Mouse (Mus musculus) liver, embryonic 12.5 days (tissue): Measurements from ENCODE around the gene Gcn1l1. TPM values are rescaled to one million over a fixed set of nuclear protein-coding genes. Genes with fewer than 3 reads are reported as not detected.

ENCODE experiments used
- ATAC-seq: fragments of 200-750 bp; cut with Nextera tagmentation; 2 replicates; pipeline ENCODE4 v1.8.0; 2017; ENCODE audit warnings: moderate number of reproducible peaks, mild to moderate bottlenecking, moderate library complexity
- H3K27ac ChIP-seq: fragments of 300-500 bp; sonication (generic); 2 replicates; pipeline ENCODE4 v1.5.1; 2016; ENCODE audit warnings: mild to moderate bottlenecking
- H3K27me3 ChIP-seq: fragments of 300-500 bp; sonication (generic); replicated peaks from 2 replicates; pipeline ENCODE4 v1.6.1; 2016; ENCODE audit warnings: mild to moderate bottlenecking, moderate library complexity
- H3K36me3 ChIP-seq: fragments of 300-500 bp; sonication (generic); 2 replicates; pipeline ENCODE4 v1.6.1; 2016; ENCODE audit warnings: mild to moderate bottlenecking, moderate library complexity
- H3K4me1 ChIP-seq: fragments of 300-500 bp; sonication (generic); 2 replicates; pipeline ENCODE4 v1.6.1; 2016
- H3K4me2 ChIP-seq: fragments of 300-500 bp; sonication (generic); 2 replicates; pipeline ENCODE4 v1.6.1; 2016; ENCODE audit warnings: mild to moderate bottlenecking, moderate library complexity
- H3K4me3 ChIP-seq: fragments of 300-500 bp; sonication (generic); 2 replicates; pipeline ENCODE4 v1.5.1; 2016; ENCODE audit warnings: mild to moderate bottlenecking, moderate library complexity
- H3K9ac ChIP-seq: fragments of 300-500 bp; sonication (generic); 2 replicates; pipeline ENCODE4 v1.6.1; 2016; ENCODE audit warnings: mild to moderate bottlenecking, moderate library complexity
- H3K9me3 ChIP-seq: fragments of 300-500 bp; sonication (generic); replicated peaks from 2 replicates; pipeline ENCODE4 v1.6.1; 2016; ENCODE audit warnings: mild to moderate bottlenecking, moderate library complexity
- WGBS: fragments of 180-500 bp; shearing (Covaris S2); methylation state at CpG from one replicate; pipeline ENCODE4 v1.1.7; 2016; ENCODE audit not compliant: insufficient replicate concordance; 5-methylcytosine and 5-hydroxymethylcytosine counted together
- polyA plus RNA-seq: library from polyadenylated mRNA; unstranded; fragments of >200 nt; fragmentation: Nextera tagmentation; extraction: Ambion mirVana; gene quantifications from 2 replicates; pipeline ENCODE4 v1.2.1, GENCODE M21; 2016

Gene Gcn1l1
- polyA plus RNA-seq, 1 experiment from 2014 or later: 38.0 TPM

DNA sequence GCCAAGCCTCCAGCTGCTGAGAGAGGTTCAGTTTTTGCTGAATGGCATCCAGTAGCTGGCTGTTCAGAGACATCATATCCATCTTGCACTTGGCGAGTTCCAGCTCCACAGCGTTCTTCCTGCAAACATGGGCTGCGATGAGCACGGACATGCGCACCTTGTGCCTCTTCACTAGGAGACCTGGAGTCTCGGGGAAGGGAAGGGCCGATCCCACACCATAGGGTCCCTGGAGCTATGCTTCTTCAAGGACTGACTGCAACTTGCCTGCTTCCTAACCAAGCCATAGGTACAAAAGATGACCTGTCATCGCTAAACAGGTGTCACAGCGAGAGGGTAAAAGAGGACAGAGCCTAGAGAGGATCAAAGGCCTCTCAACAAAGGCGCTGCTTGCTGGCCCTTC, 86.8 kb downstream of the Gcn1l1 start:
- peak overlapping the region; percentile 63 for H3K9ac ChIP-seq
- peaks cover 21% of the 10 kb centered on the region for H3K36me3 ChIP-seq
- no peak overlapping the region for H3K27ac ChIP-seq
- 89% methylated on average over 10 of the region's 10 CpGs for WGBS
- peak overlapping the region; percentile 77 for H3K4me2 ChIP-seq
- H3K9me3 ChIP-seq: no peaks in the 10 kb centered on the region
- ATAC-seq: no peak
- H3K4me3 ChIP-seq: no peak overlapping the region
- H3K27me3 ChIP-seq: no peaks in the 10 kb centered on the region
- H3K4me1 ChIP-seq: peaks cover 21% of the 10 kb centered on the region

DNA sequence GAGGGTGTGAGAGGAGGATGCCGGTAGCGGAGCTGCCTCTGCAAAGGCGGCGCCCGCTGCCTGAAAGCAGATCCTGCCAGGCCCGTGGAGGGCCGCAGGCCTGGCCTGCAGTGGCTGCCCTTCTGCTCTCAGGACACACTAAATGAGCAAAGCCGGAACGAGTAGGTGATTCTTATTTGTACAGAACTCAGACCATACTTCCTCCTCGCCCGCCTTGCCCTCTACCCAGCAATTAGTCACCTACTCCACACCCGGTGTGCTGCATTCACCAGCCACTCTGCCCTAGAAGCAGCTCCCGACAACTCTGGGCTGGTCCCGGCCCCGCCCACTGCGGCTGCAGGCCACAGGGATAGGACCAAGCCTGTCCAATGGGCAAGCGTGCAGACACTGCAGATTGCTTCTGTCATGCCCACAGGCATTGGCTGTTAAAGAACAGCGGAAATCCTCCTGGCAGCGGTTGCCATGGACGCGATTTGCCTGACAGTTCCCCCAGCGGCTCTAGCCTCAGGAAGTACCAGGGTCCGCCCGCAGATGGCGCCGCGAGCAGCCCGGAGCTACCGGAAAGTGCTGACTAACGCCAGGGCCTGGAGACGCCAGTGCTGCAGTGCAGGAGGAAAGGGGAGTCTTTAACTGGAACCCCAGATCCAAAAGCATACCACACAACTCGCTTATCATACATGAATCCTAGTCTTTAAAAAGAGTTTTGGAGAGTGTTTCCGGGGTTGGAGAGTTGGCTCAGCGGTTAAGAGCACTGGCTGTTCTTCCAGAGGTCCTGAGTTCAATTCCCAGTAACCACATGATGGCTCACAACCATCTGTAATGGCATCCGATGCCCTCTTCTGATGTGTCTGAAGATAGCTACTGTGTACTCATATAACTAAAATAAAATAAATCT, 87.9 kb downstream of the Gcn1l1 start:
- Histone ChIP-seq H3K27me3 (0 out of 2 replicates have a peak, but pooled peaks cover 2% of the 10 kb centered on the region), H3K9ac (peak overlapping the region; percentile 63), H3K9me3 (no peaks in the 10 kb centered on the region), H3K4me3 (peak overlapping the region; percentile 50), H3K4me2 (peak overlapping the region; percentile 77), H3K36me3 (peaks cover 10% of the 10 kb centered on the region), H3K27ac (peak overlapping the region; percentile 71), H3K4me1 (peaks cover 21% of the 10 kb centered on the region)
- 3% methylated on average over 35 of the region's 35 CpGs for WGBS
- peak; percentile 100 for ATAC-seq

DNA sequence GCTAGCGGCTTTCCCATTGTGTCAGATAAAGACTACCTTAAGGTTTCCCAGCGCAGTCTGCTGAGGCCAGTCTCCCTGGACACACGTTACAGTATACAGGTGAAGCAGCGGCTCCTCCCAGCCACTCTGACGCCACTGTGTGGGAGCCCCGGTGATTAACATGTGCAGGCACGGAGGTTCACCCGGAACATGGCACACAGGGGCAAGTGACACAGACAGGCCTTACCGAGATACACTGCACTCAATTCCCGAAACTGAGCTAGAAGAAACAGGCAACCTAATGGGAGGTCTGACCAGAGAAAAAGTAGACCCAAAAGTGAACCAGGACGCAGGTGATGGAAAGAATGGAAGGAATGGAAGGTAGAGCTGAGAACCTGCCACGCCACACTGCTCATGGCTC, 88.7 kb downstream of the Gcn1l1 start:
- H3K27ac ChIP-seq: no peak overlapping the region
- 0 out of 2 replicates have a peak, but pooled peaks cover 2% of the 10 kb centered on the region for H3K27me3 ChIP-seq
- ATAC-seq: no peak
- H3K4me3 ChIP-seq: no peak overlapping the region
- WGBS: 84% methylated on average over 12 of the region's 12 CpGs
- no peaks in the 10 kb centered on the region for H3K9me3 ChIP-seq
- H3K4me2 ChIP-seq: no peak overlapping the region
- peaks cover 3% of the 10 kb centered on the region; the same call in 1 of the 2 replicates for H3K36me3 ChIP-seq
- peaks cover 21% of the 10 kb centered on the region for H3K4me1 ChIP-seq
- no peak overlapping the region for H3K9ac ChIP-seq

DNA sequence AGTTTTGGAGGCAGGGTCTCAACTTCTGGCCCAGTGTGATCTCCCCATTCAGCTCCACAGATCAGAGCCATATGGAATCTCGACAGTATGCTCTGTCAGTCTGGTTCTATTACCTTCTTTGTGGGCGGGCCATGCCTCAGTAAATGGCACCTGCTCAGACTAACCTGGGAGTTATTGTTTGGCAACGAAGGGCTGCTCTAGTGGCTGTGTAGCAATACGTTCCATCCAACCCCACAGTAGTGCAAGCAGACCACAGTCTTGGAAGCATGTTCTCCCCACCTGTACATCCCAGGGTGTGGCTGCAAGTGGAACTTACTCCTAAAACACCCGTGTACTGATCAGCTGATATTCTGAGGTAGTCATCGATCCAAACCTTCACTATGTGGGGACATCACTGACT, 91.6 kb downstream of the Gcn1l1 start:
- H3K27me3 ChIP-seq: 0 out of 2 replicates have a peak, but pooled peaks cover 2% of the 10 kb centered on the region
- H3K9ac ChIP-seq: no peak overlapping the region
- ATAC-seq: no peak
- no peak overlapping the region for H3K27ac ChIP-seq
- H3K4me2 ChIP-seq: no peak overlapping the region
- peaks cover 18% of the 10 kb centered on the region for H3K4me1 ChIP-seq
- H3K9me3 ChIP-seq: no peaks in the 10 kb centered on the region
- 53% methylated on average over 6 of the region's 6 CpGs for WGBS
- H3K36me3 ChIP-seq: no peaks in the 10 kb centered on the region
- H3K4me3 ChIP-seq: no peak overlapping the region

DNA sequence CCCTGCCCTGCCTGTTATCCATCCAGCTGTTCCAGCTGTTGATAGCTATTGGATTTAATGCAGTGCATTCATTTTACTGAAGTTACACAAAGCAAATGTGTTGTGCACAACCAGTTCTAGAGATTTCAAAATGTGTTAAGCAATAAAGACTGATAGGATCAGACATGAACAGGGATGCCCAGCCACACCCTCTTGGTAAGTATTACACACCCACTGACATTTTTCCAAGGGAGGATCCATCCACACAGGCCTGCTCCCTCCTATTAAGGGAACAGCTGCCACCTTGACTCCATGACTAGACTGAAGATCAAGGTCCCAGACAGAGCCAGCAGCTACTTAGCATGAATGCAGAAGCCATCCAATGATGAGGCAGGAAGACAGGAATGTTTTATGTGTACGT, 92.2 kb downstream of the Gcn1l1 start:
- peaks cover 13% of the 10 kb centered on the region for H3K4me1 ChIP-seq
- 0 out of 2 replicates have a peak, but pooled peaks cover 2% of the 10 kb centered on the region for H3K27me3 ChIP-seq
- H3K9ac ChIP-seq: no peak overlapping the region
- no peak for ATAC-seq
- no peak overlapping the region for H3K4me3 ChIP-seq
- no peak overlapping the region for H3K4me2 ChIP-seq
- H3K9me3 ChIP-seq: no peaks in the 10 kb centered on the region
- WGBS: 61% methylated on average over 1 of the region's 1 CpGs
- no peak overlapping the region for H3K27ac ChIP-seq
- no peaks in the 10 kb centered on the region for H3K36me3 ChIP-seq

DNA sequence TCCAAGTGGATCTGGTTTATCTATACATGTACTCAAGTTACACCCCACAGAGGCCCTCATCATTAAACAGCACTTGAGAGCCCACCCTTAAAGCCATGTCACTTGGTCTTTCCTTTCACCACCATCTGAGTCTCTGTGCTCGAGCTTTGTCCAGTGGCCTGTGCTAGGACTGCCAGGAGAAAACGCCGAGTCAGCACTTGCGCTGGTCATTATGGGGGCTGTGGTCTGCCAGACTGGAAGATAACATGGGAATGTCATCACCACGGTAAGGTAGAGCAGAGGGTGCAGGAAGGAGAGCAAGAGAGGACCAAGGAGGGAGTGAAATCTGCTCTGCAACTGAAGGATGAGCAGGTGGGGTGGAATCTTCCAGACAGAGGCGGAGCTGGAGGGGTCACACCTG, 93.3 kb downstream of the Gcn1l1 start:
- H3K4me2 ChIP-seq: no peak overlapping the region
- no peak for ATAC-seq
- no peaks in the 10 kb centered on the region for H3K9me3 ChIP-seq
- 47% methylated on average over 6 of the region's 6 CpGs for WGBS
- no peak overlapping the region for H3K27ac ChIP-seq
- H3K4me1 ChIP-seq: peaks cover 5% of the 10 kb centered on the region; the same call in 1 of the 2 replicates
- H3K9ac ChIP-seq: no peak overlapping the region
- H3K4me3 ChIP-seq: no peak overlapping the region
- 0 out of 2 replicates have a peak, but pooled peaks cover 5% of the 10 kb centered on the region for H3K27me3 ChIP-seq
- H3K36me3 ChIP-seq: no peaks in the 10 kb centered on the region

DNA sequence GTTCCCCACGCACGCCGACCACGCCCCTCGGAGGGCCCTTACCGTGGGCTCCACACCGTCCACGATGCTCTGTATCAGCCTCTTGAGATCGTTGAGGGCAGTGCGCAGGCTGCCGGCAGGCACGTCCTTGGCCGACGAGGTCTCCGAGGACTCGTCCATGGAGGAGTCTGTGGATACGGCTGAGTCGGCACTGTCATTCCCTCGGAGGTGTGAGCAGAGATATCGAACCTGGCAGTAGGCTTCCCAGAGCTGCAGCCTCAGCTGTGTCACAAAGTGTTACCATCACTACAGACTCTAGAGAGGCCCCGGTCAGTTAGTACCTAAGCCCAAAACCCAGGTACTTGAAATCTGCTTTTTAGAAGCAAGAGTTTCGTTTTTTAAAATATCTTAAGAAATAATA, 97.6 kb downstream of the Gcn1l1 start:
- H3K4me3 ChIP-seq: no peak overlapping the region
- H3K36me3 ChIP-seq: no peaks in the 10 kb centered on the region
- no peak overlapping the region for H3K27ac ChIP-seq
- H3K27me3 ChIP-seq: peaks cover 13% of the 10 kb centered on the region; the same call in 1 of the 2 replicates
- ATAC-seq: no peak
- H3K9me3 ChIP-seq: 0 out of 2 replicates have a peak, but pooled peaks cover 3% of the 10 kb centered on the region
- H3K9ac ChIP-seq: no peak overlapping the region
- WGBS: 69% methylated on average over 22 of the region's 22 CpGs
- no peak overlapping the region for H3K4me2 ChIP-seq
- H3K4me1 ChIP-seq: no peaks in the 10 kb centered on the region

DNA sequence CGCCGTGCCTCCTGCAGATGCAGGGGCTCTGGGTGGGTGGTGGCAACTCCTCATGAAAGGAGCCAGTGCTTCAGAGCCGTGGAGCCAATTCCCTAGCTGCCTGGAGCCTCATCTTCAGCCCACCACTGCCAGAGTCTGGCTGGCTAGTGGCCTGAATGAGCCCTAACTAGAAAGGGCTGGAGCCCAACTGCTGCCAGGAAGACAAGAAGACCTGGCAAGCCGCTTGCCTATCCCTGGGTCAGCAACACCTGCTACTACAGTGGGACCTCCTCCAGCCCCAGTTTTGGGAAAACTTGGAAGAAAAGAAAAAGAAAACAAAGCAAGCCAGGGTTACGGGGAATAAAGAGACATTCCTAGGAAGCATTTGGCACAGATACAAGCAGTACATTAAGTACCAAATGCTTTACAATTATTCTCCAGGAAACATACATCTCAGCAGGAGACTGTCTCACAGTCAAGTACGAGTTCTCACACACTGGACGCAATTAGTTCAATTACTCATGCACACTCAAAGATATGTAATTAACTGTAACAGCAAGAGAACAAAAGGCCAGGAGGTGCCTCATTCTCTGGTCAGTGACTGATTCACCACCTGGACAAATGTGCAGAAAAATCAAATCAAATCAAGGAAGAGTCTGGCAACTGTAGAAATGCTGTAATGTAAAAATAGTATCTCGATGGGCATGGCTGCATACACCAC, 101.5 kb downstream of the Gcn1l1 start:
- H3K36me3 ChIP-seq: no peaks in the 10 kb centered on the region
- H3K4me3 ChIP-seq: no peak overlapping the region
- H3K27ac ChIP-seq: no peak overlapping the region

DNA sequence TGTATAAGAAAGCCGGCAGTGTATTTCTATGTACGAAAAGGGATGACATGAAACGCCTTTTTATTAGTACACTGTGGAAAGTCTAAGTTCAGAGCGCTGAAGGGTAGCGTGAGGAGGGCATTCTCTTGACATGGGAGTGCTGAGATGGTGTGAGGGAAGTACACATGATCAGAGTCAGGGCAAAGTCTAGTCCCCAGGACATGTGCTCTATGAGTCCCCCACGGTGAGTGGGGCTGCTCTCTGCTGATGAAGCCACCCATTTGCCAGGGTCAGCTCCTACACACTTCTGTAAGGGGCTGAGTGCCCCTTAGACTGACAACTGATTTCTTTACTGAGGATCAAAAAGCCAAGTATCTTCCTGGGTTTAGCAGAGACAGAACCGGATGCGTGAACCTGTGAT, 102.2 kb downstream of the Gcn1l1 start:
- no peak overlapping the region for H3K27ac ChIP-seq
- no peak for ATAC-seq
- H3K36me3 ChIP-seq: no peaks in the 10 kb centered on the region
- H3K4me2 ChIP-seq: no peak overlapping the region
- H3K4me1 ChIP-seq: no peaks in the 10 kb centered on the region
- 0 out of 2 replicates have a peak, but pooled peaks cover 3% of the 10 kb centered on the region for H3K9me3 ChIP-seq
- H3K9ac ChIP-seq: no peak overlapping the region
- H3K27me3 ChIP-seq: peaks cover 33% of the 10 kb centered on the region
- 64% methylated on average over 8 of the region's 8 CpGs for WGBS
- H3K4me3 ChIP-seq: no peak overlapping the region

More for the DNA sequence above, 101.5 kb downstream of the Gcn1l1 start:
- Histone ChIP-seq H3K9ac (no peak overlapping the region), H3K9me3 (0 out of 2 replicates have a peak, but pooled peaks cover 3% of the 10 kb centered on the region), H3K27me3 (peaks cover 28% of the 10 kb centered on the region), H3K4me1 (no peaks in the 10 kb centered on the region), H3K4me2 (no peak overlapping the region)
- no peak for ATAC-seq
- WGBS: 59% methylated on average over 8 of the region's 8 CpGs

DNA sequence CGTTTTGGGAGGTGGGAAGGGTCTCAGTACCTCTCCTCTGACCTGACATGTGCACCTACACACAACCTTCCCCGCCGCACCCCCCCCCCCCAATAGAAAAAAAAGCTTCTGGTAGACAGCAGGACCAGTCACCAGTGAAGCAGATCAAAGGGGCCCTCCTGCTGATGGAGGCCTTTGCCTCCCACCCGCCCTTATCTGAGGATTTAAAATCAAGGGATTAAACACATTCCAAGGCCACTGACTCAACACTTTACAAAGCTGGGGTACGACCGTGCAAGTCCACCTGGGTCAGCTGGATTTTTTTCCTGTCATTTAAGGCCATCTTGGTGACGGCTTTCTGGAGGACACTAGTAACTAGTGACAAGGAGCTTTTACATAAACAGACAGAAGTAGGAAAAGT, 102.8 kb downstream of the Gcn1l1 start:
- Histone ChIP-seq H3K9ac (no peak overlapping the region), H3K9me3 (0 out of 2 replicates have a peak, but pooled peaks cover 3% of the 10 kb centered on the region), H3K4me1 (no peaks in the 10 kb centered on the region), H3K27me3 (peaks cover 35% of the 10 kb centered on the region), H3K27ac (no peak overlapping the region), H3K36me3 (no peaks in the 10 kb centered on the region), H3K4me3 (no peak overlapping the region), H3K4me2 (no peak overlapping the region)
- no peak for ATAC-seq
- 27% methylated on average over 7 of the region's 7 CpGs for WGBS

DNA sequence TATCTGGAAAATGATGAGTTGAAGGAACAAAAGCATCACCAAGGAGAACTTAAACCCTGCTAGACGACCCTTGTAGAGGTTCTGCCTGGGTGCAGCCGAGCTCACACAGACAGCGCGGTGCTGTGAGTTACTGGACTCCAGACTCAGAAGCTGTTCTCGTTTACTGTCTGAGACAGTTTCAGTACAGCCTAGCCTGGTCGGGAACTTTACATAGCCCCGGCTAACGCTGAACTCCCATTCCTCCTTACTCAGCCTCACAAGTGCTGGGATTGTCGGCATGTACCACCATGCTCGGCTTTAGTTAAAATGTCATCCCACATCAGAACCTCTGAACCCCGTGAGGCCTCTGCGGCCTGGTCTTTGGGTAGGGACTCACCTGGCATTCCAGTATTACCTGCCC, 103.9 kb downstream of the Gcn1l1 start:
- Histone ChIP-seq H3K36me3 (no peaks in the 10 kb centered on the region), H3K9me3 (0 out of 2 replicates have a peak, but pooled peaks cover 3% of the 10 kb centered on the region), H3K27me3 (peaks cover 28% of the 10 kb centered on the region), H3K4me1 (no peaks in the 10 kb centered on the region), H3K4me2 (no peak overlapping the region), H3K27ac (no peak overlapping the region), H3K9ac (no peak overlapping the region), H3K4me3 (no peak overlapping the region)
- 73% methylated on average over 12 of the region's 12 CpGs for WGBS
- ATAC-seq: no peak

DNA sequence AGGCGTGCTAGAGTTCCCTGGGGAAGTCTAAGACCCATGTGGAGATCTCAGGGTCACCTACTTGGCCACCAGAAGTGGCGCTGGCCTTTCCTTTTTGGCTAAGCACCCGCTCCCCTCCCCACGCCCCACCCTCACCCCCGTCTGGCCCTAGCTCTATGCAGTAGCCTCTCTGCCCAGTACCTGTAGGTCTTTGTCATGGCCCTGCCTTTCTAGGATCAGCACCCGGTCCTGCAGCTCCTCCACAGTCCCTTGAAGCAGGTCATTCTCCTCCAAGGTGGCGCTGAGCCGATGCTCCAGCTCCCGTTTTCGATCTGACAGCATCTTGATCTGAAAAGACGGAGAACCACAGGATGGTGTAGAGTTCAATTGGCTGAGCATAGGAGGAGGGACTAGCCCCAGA, 104.9 kb downstream of the Gcn1l1 start:
- Histone ChIP-seq H3K4me1 (no peaks in the 10 kb centered on the region), H3K4me3 (no peak overlapping the region), H3K27me3 (peaks cover 28% of the 10 kb centered on the region), H3K9ac (no peak overlapping the region), H3K36me3 (no peaks in the 10 kb centered on the region), H3K9me3 (0 out of 2 replicates have a peak, but pooled peaks cover 3% of the 10 kb centered on the region), H3K27ac (no peak overlapping the region), H3K4me2 (no peak overlapping the region)
- ATAC-seq: no peak
- WGBS: 69% methylated on average over 11 of the region's 11 CpGs
